Mouse (Mus musculus) cortical plate, adult 2 months (tissue): Measurements from ENCODE around the gene Arhgdia.

ENCODE experiments used
- CTCF ChIP-seq: fragments of 200-500 bp; IDR thresholded peaks from 2 replicates; pipeline ENCODE4 v1.5.1; 2011; ENCODE audit warnings: mild to moderate bottlenecking, control low read depth, low read length; ENCODE audit not compliant: insufficient read depth; ENCODE audit errors: extremely low read depth
- POLR2A ChIP-seq: fragments of 200-500 bp; IDR thresholded peaks from 2 replicates; pipeline ENCODE4 v1.6.1; 2011; ENCODE audit warnings: mild to moderate bottlenecking, low read length, control low read depth; ENCODE audit not compliant: insufficient read depth; ENCODE audit errors: extremely low read depth

- TF ChIP-seq CTCF, result no peak
- no peak for TF ChIP-seq POLR2A
Measured at GRCm38 (mm10) chr11:120545964-120546363, 35.5 kb downstream of the Arhgdia start.
